Mouse (Mus musculus): ENCODE measurements around the gene Taf5.

The Taf5 gene

DNA sequence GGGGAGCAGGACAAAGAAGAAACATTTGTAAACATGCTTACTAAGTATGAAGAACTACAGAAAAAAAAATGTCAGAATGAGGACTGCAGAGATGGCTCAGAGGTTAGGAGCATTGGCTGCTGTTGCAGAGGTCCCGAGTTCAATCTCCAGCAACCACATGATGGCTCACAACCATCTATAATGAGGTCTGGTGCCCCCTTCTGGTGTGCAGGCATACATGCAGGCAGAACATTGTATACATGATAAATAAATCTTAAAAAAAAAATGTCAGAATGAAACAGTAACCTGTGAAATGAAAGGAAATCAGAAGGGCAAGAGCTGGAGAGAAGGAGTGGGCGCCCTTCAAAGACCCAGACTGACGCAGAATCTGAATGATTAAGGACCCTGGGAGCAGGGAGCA lies 1.7 kb upstream of the Taf5 start:
- DNase-seq (ENCODE audit: low spot score in 2 of 2), result no peak

DNA sequence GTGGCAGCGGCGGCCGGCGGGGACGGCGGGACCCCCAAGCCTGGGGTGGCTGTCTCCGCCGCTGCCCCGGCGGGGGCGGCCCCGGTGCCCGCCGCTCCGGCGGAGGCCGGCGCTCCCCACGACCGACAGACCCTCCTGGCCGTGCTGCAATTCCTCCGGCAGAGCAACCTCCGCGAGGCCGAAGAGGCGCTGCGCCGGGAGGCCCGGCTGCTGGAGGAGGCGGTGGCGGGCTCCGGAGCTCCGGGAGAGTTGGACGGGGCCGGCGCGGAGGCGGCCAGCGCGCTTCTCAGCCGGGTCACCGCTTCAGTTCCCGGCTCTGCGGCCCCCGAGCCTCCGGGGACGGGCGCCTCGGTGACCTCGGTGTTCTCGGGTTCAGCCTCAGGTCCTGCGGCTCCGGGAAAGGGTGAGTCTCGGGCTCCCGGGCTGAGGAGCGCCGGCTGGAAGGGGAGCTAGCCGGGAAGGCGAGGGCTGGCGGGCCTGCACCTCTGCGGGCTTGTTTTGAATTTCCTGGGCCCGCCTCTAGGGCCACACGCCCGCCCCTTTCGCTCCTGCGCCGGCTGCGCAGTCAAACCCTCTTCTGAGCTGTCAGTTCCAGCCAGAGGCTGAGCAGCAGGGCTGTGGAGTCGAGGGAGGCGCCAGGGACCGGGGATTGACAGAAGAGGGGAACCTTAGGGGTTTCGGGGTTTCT lies 522 bp downstream of the Taf5 start:
- DNase-seq (ENCODE audit: low spot score in 2 of 2), result peak; percentile 91 to 92

GRCm38 (mm10) chr19:47088226-47088625 lies 20.7 kb downstream of the Taf5 start:
- no peak for DNase-seq (ENCODE audit: low spot score in 2 of 2)

DNA sequence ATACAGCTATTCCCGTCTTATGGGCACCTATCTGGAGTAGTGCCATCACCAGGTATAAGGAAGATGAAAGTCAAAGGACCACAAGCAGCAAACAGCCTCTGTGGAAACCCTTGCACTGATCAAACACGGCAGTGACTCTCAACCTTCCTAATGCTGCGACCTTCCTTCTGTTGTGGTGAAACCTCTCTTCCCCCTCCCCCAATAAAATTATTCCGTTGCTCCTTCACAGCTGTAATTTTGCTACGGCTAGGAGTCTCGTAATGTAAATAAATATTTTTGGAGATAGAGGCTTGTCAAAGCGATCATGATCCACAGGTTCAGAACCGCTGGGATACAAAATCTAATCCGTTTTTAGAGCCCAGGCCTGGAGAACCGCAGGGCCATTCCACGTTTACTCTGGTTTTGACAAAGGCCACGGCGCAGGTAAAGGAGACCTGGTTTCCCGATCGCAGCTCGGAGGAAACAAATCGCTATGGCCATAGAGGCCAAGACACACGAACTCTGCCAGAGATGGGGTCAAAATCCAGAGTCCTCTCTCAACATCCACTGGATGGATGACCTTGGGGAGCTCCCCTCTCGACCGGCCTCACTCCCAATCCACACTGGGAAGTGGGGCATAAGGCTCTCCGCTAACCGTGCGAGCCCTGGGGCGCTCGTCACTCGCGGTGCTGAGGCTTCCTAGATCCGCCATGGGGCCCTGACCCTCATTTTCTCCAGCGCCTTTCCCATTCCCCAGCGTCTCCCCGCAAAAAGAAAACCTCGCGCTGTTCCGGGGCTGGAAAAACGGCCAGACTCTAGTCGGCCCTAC lies 22.4 kb downstream of the Taf5 start:
- DNase-seq (ENCODE audit: low spot score in 2 of 2), result no peak

GRCm38 (mm10) chr19:47090550-47091156 lies 23.1 kb downstream of the Taf5 start, which contains the start of the genes Usmg5 and Pdcd11:
Gene Usmg5 (minus strand): TSS chr19:47090647.
Gene Pdcd11 (plus strand): TSS chr19:47090768.
- DNase-seq (ENCODE audit: low spot score in 2 of 2), result peak; percentile 98 to 99

DNA sequence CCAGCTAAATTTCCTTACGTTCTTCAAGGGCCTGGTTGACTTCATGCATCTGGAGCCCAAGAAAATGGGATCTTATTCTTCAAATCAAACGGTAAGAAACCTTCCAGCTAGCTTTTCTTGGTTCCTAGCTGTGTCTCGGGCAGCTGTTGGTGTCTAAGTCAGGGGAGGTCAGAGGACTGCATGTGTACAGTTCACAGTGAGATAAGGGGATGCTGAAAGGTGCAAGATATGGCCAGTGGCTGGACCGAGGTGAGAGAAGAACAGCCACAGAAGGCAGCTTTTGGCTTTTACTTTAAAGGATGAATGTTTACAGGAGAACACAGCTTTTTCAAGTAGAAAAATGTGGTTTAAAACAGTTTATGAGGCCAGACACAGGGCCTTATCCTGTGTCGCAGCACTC lies 33.5 kb downstream of the Taf5 start:
- no peak for DNase-seq (ENCODE audit: low spot score in 2 of 2)

- no peak for DNase-seq (ENCODE audit: low spot score in 2 of 2)
Observed at GRCm38 (mm10) chr19:47104641-47105271, 37.2 kb downstream of the Taf5 start.

DNA sequence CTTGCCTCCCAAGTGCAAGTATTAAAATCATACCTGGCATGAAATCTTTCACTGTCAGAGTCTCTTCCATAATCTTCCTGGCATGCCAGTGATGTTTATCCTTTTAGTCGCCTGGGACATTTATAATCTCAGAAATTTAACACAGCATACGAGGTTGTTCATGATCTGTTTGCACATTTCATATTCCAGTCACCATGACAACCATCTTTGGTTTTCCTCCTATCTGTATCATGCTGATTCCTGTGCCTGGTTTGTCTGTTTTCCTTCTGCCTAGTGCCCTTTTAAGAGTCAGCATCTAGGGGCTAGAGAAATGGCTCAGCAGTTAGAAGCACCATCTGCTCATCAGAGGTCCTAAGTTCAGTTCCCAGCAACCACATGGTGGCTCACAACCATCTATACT lies 51.1 kb downstream of the Taf5 start:
- DNase-seq (ENCODE audit: low spot score in 2 of 2), result no peak

GRCm38 (mm10) chr19:47121054-47121453 lies 53.5 kb downstream of the Taf5 start:
- peak in 1 of 2 experiments; percentile 43 for DNase-seq (ENCODE audit: low spot score in 2 of 2)

DNA sequence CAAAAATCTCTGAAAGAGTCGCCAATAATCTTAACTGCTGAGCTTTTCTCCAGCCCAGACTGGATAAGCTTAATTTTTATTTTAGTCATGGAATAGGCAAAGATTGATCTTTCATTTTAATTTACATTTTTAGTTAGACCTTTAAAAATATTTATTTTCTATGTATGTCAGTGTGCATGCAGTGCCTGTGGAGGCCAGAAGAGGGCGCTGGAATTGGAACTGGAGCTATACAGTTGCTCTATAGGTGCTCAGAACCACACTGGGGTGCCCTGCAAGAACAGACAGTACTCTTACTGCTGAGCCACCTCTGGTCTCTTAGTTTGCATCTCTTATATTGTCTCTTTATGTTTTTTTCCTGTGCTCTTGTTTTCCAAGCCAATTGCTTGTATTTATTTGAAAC lies 55.3 kb downstream of the Taf5 start:
- no peak for DNase-seq (ENCODE audit: low spot score in 2 of 2)

- DNase-seq (ENCODE audit: low spot score in 2 of 2), result no peak
Observed at GRCm38 (mm10) chr19:47128164-47128563, 60.6 kb downstream of the Taf5 start.

DNA sequence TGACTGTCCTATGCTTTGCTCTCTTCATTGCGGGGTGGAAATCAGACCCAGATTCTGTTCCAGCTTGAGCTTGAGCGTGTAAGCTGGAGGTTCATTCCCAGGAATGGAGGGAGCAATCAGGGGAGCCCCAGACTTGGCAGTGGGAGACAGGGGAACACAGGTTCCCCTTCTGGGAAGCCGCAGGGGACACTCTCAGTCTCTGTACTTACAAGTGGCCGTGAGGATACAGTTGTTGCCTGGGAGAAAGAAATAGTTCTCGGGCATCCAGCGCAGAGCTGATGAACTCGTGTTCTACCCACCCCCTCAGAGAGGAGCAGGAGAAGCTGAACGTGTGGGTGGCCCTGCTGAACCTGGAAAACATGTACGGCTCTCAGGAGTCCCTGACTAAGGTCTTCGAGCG lies 61.3 kb downstream of the Taf5 start:
- DNase-seq (ENCODE audit: low spot score in 2 of 2), result no peak

- no peak for DNase-seq (ENCODE audit: low spot score in 2 of 2)
Observed at GRCm38 (mm10) chr19:47130551-47131125, 63.1 kb downstream of the Taf5 start.
